Mouse (Mus musculus) stomach, postnatal 0 days (tissue): Measurements from ENCODE around the gene Tle4.

Source experiments
- CTCF ChIP-seq: IDR thresholded peaks from 2 replicates; pipeline ENCODE4 v1.5.1; 2016; ENCODE audit warnings: antibody characterized with exemption, low read depth, mild to moderate bottlenecking, moderate library complexity
- EP300 ChIP-seq: optimal IDR thresholded peaks from 2 replicates; pipeline ENCODE3; 2016; ENCODE audit warnings: antibody characterized with exemption

GRCm38 (mm10) chr19:14451329-14451728, 146.5 kb downstream of the Tle4 start:
- TF ChIP-seq CTCF (no peak), EP300 (no peak)
